Mouse (Mus musculus) bone marrow macrophage, adult 2 months (primary cell): ENCODE measurements around the gene Fam43a.

ENCODE experiments used
- CTCF ChIP-seq: IDR thresholded peaks from 2 replicates; pipeline ENCODE4 v1.5.1; 2012; ENCODE audit warnings: low read depth, mild to moderate bottlenecking, low read length, moderate library complexity
- POLR2A ChIP-seq: IDR thresholded peaks from 2 replicates; pipeline ENCODE4 v1.6.1; 2012; ENCODE audit warnings: mild to moderate bottlenecking, low read depth, low read length, borderline replicate concordance

DNA sequence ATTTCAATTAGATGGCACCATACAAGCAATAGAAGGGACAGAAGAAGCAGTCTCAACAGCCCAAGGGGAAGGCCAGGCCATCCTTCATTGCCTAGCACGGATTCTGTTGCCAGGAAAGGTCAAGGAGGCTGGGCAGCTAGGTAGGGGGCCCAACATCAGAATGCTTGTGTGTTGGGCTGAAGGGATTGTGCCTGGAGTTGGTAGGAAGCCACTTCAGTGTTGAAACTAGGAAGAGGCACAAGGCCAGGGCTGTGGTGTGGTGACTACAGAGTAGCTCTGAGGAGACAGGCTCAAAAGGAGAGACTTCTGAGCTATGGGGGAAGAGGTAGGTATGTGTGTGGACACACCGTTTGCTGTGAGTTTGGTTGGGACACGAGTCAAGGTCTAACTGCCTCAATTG lies 4.2 kb upstream of the Fam43a start:
- TF ChIP-seq CTCF, result no peak
- TF ChIP-seq POLR2A, result no peak
